Mouse (Mus musculus) CD4-positive, CD25-positive, alpha-beta regulatory T cell, adult 4 months (primary cell): Measurements from ENCODE around the gene Ubald1. TPM values are rescaled to one million over a fixed set of nuclear protein-coding genes. Genes with fewer than 3 reads are reported as not detected.
A peak's percentile ranks its signal among the peaks of the same experiment; 100 is the strongest.

Experiments
- ATAC-seq: one replicate; pipeline ENCODE4 v1.8.0; 2017
- polyA plus RNA-seq, 2 experiments: library from polyadenylated mRNA; unstranded; fragments of 100-300 nt; shearing (Covaris generic); gene quantifications; one replicate each; pipeline ENCODE4 v1.2.1; 2017

Ubald1 gene
- polyA plus RNA-seq, 2 experiments from 2014 or later: 19.3 to 21.6 TPM

DNA sequence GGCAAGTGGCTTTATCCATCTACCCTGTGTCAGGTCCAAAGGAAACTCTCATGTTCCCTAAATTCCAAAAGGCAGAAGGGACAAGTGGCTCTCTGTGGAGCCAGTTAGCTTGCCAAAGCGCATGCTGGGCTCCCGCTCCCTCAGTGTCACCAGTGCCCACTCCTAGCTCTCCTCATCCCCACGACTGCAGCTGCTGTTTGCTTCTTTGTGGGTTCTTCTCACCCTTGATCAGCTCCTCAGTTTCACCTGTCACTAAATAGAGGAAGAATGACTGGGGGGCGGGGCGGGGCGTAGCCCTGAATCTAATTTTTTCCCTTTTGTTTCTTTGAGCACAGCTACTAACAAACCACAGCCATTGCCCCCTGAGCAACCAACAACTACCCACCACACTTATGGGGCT lies 18.8 kb upstream of the Ubald1 start:
- no peak for ATAC-seq

DNA sequence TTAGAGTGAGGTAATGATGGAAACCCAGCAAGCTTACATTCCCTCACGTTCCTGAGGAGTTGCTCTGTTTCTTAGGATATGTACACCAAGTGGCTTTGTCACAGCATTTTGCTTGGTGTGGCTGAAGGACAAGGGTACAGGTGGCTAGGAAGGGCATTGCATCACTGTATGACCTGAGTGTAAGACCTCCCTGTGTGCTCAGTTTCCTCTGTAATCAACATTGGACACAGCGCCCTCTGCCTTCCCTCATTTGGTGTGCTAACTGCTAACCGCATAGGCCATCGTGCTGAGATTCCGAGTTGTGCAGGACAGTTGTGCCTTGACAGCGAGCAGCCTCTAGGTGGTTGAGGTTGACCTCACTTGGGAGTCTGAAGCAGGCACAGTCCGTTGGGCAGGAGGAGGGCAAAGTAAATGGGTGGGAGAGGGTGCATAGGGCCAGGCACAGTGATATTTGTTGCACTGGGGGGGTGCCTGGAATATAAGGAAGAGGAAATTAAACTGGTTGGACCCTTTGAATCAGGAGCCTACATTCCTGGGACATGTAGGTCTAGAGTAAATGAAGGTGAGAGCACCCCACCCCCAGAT lies 17.1 kb upstream of the Ubald1 start:
- no peak for ATAC-seq

DNA sequence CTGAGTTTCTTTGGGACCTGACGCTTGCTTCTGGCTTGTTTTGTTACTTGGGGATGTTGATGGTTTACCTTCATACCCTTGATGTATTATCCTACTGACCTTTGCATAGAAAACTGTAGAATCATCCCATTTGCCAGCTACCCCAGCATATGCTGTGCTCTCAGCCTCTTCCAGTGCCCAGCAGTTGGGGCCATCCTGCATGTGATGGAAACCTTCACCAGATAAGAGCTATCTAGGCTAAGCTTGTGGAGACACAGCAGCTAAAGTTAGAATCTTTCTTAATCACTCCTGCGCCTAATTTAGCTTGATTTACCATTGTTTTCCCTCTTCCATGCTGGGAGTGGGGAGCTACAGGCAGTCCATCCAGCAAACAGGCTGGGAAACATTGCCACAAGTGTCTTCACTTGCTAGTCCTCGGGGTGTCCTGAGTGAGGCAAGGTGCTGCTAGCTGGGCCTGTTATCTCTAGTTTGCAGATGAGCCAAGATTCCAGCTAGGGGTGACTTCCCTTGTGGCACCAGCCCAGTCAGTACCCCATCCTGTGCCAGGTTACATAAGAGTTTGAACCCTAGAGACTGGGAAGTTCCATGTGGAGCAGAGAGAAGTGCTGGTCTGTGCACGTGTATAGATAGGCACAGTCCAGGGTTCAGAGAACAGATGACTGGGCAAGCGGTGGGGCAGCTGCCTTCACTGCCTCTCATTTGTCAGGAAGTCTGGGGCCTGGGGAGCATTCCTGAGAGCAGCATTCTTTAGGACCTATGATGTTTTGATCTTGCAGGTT lies 16.3 kb upstream of the Ubald1 start:
- ATAC-seq: no peak

- ATAC-seq: no peak
Measured at GRCm38 (mm10) chr16:4894201-4894908, 14.2 kb upstream of the Ubald1 start.

- no peak for ATAC-seq
Measured at GRCm38 (mm10) chr16:4892171-4892570, 12.1 kb upstream of the Ubald1 start.

- ATAC-seq: no peak
Measured at GRCm38 (mm10) chr16:4890201-4890709, 10.1 kb upstream of the Ubald1 start.

GRCm38 (mm10) chr16:4886690-4887020 lies 6.5 kb upstream of the Ubald1 start:
- ATAC-seq: no peak

DNA sequence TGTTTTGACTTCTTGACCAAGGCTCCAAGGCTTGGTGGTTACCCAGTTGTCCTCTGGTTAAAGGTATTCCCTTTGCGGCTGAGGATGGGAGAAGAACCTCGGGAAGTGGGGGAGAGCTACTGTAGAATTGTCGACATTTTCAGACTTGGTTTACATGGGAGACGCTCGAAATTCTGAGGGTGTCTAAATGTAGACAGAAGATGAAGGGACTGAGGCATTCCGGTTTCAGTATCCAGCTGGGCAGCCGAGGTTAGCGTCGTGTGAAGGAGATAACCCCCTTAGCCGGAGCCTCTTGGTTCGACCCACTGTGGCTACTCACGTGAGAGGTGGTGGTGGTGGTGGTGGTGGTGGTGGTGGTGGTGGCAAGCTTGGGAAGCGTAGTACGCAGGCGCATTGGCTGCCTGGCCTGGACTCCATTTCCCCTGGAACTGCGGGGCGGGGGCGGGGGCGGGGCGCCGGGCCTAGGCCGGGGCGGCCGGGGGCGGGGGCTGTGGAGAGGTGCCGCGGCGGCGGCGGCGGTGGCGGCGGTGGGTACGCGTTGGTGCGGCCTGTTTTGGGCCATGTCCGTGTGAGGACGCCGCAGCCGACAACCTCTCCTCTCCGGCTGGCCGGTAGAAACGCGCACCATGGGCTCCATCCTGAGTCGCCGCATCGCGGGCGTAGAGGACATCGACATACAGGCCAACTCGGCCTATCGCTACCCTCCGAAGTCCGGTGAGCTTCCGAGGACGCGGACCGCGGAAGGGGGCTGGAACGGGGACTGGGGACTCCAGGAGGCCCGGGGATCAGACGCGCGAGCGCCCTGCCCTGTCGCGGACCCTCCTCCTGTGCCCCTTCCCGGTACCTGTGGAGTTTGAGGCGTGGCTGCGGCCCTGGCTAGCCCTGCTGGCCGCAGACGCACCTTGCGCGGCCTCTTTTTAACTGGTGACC lies 5.9 kb upstream of the Ubald1 start, which contains the start of gene Mgrn1:
TSS of gene Mgrn1 (plus strand) at position 490 of the 930 bp plus-strand sequence.
- ATAC-seq: peak; percentile 69

DNA sequence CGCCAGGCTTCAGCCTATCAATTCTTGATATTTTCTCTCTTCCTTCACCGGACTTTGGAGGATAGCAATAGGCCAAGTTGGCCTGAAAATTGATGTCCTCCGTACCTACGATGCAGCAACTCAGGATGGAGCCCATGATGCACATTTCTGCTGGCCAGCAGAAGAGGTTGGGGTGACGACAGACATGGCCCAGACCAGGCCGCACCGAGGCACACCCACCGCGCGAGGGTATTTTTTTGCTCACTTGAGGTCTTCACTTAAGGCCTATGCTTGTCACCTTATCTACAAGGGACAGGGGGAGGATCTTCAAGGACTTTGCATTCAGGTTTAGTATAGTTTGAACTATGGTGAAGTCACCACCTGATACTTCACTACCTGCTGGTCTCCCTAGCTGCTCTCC lies 4.8 kb upstream of the Ubald1 start:
- no peak for ATAC-seq

DNA sequence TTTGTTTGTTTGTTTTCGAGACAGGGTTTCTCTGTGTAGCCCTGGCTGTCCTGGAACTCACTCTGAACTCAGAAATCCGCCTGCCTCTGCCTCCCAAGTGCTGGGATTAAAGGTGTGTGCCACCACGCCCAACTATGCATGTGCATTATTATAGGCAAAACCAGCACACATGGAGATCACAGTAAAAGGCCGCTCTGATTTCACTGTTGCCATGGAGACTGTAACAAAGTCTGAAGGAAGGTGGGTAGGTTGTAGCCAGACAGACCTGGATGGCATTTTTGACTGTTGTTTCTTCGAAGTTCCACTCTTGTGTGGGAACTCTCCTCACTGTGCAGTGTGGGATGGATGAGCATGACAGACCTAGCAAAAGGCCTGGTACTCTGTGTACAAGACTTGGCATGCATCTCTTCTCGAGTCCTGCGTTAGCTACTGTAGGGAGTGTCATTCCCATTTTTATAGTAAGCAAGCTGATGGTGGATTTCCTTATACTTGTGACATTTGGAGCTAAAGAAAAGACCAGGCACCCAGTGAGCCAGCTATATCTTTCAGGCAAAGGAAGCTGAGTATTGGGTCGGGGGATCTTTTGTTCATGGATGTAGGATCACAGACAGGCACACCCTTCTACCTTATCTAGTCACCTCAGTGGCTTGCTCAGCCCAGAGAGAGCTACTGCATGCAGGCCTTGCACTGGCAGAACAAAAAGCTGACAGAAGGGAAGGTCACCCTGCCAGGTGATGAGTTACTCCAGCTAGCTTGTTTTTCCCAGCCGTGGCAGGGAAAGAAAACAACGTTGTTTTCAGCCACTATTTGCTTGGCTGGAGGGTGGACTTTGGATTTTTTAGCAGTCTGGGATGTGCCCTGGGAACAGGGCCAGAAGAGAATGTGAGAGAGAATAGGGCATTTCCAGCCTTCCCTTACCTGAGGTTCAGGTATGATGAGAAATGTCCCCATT lies 1.6 kb upstream of the Ubald1 start:
- no peak for ATAC-seq

- peak; percentile 48 for ATAC-seq
Measured at GRCm38 (mm10) chr16:4879708-4880124, 399 bp downstream of the Ubald1 start.

- ATAC-seq: peak; percentile 26
Measured at GRCm38 (mm10) chr16:4879101-4879707, 911 bp downstream of the Ubald1 start.

GRCm38 (mm10) chr16:4878192-4878885 lies 1.8 kb downstream of the Ubald1 start:
- ATAC-seq: peak; percentile 12

DNA sequence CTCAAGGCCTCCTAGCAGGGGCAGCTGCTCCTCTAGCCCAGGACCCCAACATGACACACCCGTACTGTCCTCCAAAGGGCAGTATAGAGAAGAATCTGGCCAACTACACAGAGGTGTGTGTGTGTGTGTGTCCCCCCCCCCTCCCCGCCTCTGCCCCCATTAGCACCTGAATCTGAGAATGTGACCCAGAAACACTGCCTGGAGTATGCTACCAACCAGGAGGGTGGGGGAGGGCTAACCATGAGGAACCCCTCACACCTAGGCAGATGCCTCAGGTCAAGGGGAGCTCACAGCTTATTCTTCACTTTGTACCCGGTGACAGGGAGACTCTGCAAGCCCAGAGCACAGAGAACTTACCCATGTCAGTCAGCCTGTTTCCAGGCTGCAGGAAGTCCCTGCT lies 2.4 kb downstream of the Ubald1 start:
- no peak for ATAC-seq

- ATAC-seq: no peak
Measured at GRCm38 (mm10) chr16:4877195-4877594, 2.9 kb downstream of the Ubald1 start.

DNA sequence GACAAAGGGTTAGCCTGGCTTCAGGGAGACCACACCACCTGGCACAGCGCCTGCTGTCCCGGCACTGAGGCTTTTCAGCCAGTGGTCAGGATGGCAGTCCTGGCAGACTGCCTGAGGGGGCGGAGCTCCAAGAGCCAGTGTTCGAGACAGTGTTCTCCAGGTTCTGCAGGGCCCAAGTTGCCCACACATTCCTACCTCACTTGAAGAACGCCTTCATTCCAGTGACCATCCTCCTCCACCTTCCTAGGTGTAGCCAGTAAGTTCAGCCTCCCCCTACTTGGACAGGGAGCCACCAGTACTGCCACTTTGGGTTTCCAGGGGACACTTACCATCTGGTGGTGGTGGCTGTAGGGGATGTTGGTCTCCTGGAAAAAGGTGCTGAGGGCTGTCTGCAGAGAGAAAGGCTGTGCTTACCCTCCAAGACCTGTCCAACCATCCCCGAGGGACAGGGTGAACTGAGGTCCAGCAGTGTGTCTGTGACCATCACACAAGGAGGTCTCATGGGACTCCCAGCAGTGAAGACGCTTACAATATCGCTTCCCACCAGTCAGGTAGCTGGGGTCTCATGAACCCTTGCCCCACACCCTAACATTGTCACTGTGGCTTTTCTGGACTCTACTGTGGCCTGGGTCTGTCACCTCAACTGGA lies 4.0 kb downstream of the Ubald1 start:
- ATAC-seq: no peak

DNA sequence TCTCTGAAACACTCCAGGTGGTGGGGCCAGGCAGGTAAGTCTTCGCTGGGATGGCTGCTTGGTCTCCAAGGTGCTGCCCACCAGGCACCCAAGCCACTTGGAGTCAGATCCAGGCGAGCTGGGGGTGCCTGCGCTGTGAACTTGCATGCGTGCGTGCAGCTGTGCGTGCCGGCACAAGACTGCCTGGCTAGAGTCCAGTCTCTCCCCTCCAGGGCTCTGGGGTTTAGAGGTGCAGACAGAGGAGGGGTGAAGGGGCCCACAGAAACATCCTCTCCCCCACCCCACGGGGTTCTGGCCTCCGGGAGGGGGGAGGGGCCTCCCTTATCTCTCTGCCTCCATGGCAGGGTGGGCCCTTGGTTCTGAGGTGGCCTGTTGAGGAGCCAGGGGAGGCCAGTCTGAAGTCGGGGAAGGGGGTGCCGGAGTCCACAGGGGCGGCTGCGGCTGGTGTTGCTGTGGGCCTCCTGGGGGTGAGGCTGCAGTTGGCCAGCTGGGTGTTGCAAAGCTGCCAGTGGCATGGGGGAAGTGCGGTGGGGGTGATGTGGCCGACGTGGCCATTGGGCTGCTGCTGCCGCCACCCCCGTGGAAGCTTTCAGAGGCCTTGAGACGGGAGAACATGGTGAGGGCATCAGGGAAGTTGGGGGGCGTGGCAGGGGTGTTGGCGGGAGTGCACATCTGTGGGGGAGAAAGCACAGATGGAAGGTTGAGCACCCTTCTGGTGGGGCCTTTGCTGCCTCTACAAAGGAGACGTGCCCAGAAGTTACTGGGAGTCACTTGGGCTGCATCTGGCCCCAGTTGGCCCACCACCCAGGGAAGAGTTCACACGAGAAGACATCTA lies 4.7 kb downstream of the Ubald1 start:
- no peak for ATAC-seq

DNA sequence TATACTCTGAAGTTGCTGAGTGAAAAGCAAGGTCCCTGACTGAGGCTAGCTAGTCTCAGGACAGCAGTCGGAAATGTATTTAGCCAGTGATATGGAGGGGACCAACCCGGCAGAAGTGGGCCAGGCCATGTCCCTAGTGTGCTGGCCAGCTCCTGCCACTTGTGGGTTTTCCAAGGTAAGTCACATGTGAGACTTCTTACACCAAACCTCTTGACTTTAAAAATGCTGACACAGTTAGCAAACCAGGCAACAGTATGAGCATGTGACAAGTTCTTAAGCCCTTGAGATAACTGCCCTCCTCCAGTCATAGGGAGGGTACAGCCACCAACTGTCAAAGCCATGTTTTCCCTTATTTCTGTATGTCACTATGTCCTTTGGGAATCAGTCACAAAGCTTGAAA lies 8.2 kb downstream of the Ubald1 start:
- no peak for ATAC-seq

- no peak for ATAC-seq
Measured at GRCm38 (mm10) chr16:4870490-4870889, 9.6 kb downstream of the Ubald1 start.
